Mouse (Mus musculus) gastrocnemius, postnatal 36 days (tissue): ENCODE data around the gene Prrg2. TPM values are rescaled to one million over a fixed set of nuclear protein-coding genes. Genes with fewer than 3 reads are reported as not detected.

Experiments
- DNase-seq, 2 experiments: peaks; one replicate each; pipeline ENCODE4 v3.0.0; 2022
- intact Hi-C: fragments of 180-260 bp; cut with DNase I; formaldehyde crosslinking; loops from one replicate; pipeline ENCODE4 v1.15.1; 2025
- microRNA-seq, 2 experiments: library from miRNA; unstranded; fragments of <30 nt; microRNA quantifications; one replicate each; pipeline ENCODE4 v1.2.0; 2021
- total RNA-seq, 2 experiments: library from RNA; stranded (reverse); gene quantifications; 2 replicates each; pipeline ENCODE4 v1.2.3; 2021

The Prrg2 gene
- total RNA-seq, 2 experiments from 2014 or later, result 8.0 to 8.8 TPM

- peak; percentile 98 to 99 for DNase-seq
- intact Hi-C loops, result no loop called here
Measured at GRCm38 (mm10) chr7:45015957-45016612, 46.4 kb downstream of the Prrg2 start, which contains the start of gene Scaf1. TSS of gene Scaf1 (minus strand) at chr7:45016363.

GRCm38 (mm10) chr7:45015344-45015956 is 47.0 kb downstream of the Prrg2 start:
- intact Hi-C loops, result no loop called here
- DNase-seq, result no peak

GRCm38 (mm10) chr7:45014096-45014451 is 48.4 kb downstream of the Prrg2 start:
- intact Hi-C loops, result loop anchor here (1.0 kb wide), 1 partner anchor 14 kb away; no protein-coding TSS in a partner anchor
- no peak for DNase-seq

GRCm38 (mm10) chr7:45013366-45014095 is 48.9 kb downstream of the Prrg2 start:
- intact Hi-C loops, result loop anchor here (1.0 kb wide), 1 partner anchor 13 kb away; no protein-coding TSS in a partner anchor
- DNase-seq, result no peak

GRCm38 (mm10) chr7:45012824-45013223 is 49.7 kb downstream of the Prrg2 start:
- no peak for DNase-seq
- intact Hi-C loops, result no loop called here

- intact Hi-C loops, result no loop called here
Measured at GRCm38 (mm10) chr7:45012011-45012410, 50.5 kb downstream of the Prrg2 start.

GRCm38 (mm10) chr7:45008411-45008810 is 54.1 kb downstream of the Prrg2 start:
- no peak for DNase-seq
- intact Hi-C loops, result no loop called here

More at GRCm38 (mm10) chr7:45012011-45012410, 50.5 kb downstream of the Prrg2 start:
- no peak for DNase-seq

- intact Hi-C loops, result no loop called here
- no peak for DNase-seq
Measured at GRCm38 (mm10) chr7:45007846-45008245, 54.6 kb downstream of the Prrg2 start.

- DNase-seq, result no peak
- intact Hi-C loops, result no loop called here
Measured at GRCm38 (mm10) chr7:45007141-45007540, 55.3 kb downstream of the Prrg2 start.

GRCm38 (mm10) chr7:45006503-45006902 is 56.0 kb downstream of the Prrg2 start:
- intact Hi-C loops, result no loop called here

GRCm38 (mm10) chr7:45005321-45005992 is 57.0 kb downstream of the Prrg2 start:
- DNase-seq, result no peak
- intact Hi-C loops, result no loop called here

More at GRCm38 (mm10) chr7:45006503-45006902, 56.0 kb downstream of the Prrg2 start:
- no peak for DNase-seq

- intact Hi-C loops, result no loop called here
- no peak for DNase-seq
Measured at GRCm38 (mm10) chr7:45004546-45004945, 57.9 kb downstream of the Prrg2 start.

Small RNA genes within 50 kb of the gene (microRNA-seq; reads per million reads assigned to microRNA genes)
- 0 reads per million in 2 experiments for gene Mir7054

Other genes starting within 250 kb of the Prrg2 start
- 10 to 100 TPM; 19.6 to 20.0 TPM for gene Nup62, start 246.6 kb downstream of the Prrg2 start, total RNA-seq
- 1 to 10 TPM; 1.0 to 6.4 TPM for gene Il4i1, start 246.3 kb downstream of the Prrg2 start, total RNA-seq
- 10 to 100 TPM; 55.2 to 69.3 TPM for gene Atf5, start 246.0 kb downstream of the Prrg2 start, total RNA-seq
- gene Akt1s1, start 213.7 kb downstream of the Prrg2 start, total RNA-seq, result 100 to 1,000 TPM; 111 to 122 TPM
- gene Tbc1d17, start 213.6 kb downstream of the Prrg2 start, total RNA-seq, result 10 to 100 TPM; 42.4 to 53.4 TPM
- 10 to 100 TPM; 14.9 to 18.7 TPM for gene Pnkp, start 205.5 kb downstream of the Prrg2 start, total RNA-seq
- gene Ptov1, start 192.9 kb downstream of the Prrg2 start, total RNA-seq, result 100 to 1,000 TPM; 129 to 153 TPM
- 10 to 100 TPM; 54.0 to 57.5 TPM for gene Med25, start 170.0 kb downstream of the Prrg2 start, total RNA-seq
- 10 to 100 TPM; 17.3 to 18.1 TPM for gene Fuz, start 166.6 kb downstream of the Prrg2 start, total RNA-seq
- gene Ap2a1, start 133.2 kb downstream of the Prrg2 start, total RNA-seq, result 10 to 100 TPM; 55.0 to 56.3 TPM
- not detected for gene Tsks, start 119.5 kb downstream of the Prrg2 start, total RNA-seq
- 1 to 10 TPM; 1.2 to 1.8 TPM for gene Cpt1c, start 87.8 kb downstream of the Prrg2 start, total RNA-seq
- 100 to 1,000 TPM; 105 to 123 TPM for gene Prmt1, start 76.1 kb downstream of the Prrg2 start, total RNA-seq
- gene Irf3, start 65.0 kb downstream of the Prrg2 start, total RNA-seq, result 10 to 100 TPM; 18.3 to 20.3 TPM
- gene Bcl2l12, start 64.0 kb downstream of the Prrg2 start, total RNA-seq, result 1 to 10 TPM; 8.0 to 8.9 TPM
- gene Scaf1, start 46.3 kb downstream of the Prrg2 start, total RNA-seq, result 10 to 100 TPM; 36.9 to 40.2 TPM
- gene Rras, start 44.7 kb downstream of the Prrg2 start, total RNA-seq, result 10 to 100 TPM; 20.6 to 21.8 TPM
- 10 to 100 TPM; 11.3 to 14.1 TPM for gene Prr12, start 9.8 kb downstream of the Prrg2 start, total RNA-seq
- gene Nosip, start 248 bp downstream of the Prrg2 start, total RNA-seq, result 10 to 100 TPM; 29.0 to 30.8 TPM
- 10 to 100 TPM; 17.3 to 20.9 TPM for gene Rcn3, start 29.5 kb upstream of the Prrg2 start, total RNA-seq
- gene Fcgrt, start 41.2 kb upstream of the Prrg2 start, total RNA-seq, result 10 to 100 TPM; 39.2 to 40.0 TPM
- gene Rps11, start 61.8 kb upstream of the Prrg2 start, total RNA-seq, result 100 to 1,000 TPM; 388 to 460 TPM
- gene Rpl13a, start 66.1 kb upstream of the Prrg2 start, total RNA-seq, result 100 to 1,000 TPM; 488 to 598 TPM
- not detected for gene Gm45713, start 73.6 kb upstream of the Prrg2 start, total RNA-seq
- 1 to 10 TPM; 2.8 to 4.0 TPM for gene Flt3l, start 73.8 kb upstream of the Prrg2 start, total RNA-seq
- 10 to 100 TPM; 28.6 to 36.2 TPM for gene Pih1d1, start 91.6 kb upstream of the Prrg2 start, total RNA-seq
- 10 to 100 TPM; 10.6 to 14.3 TPM for gene Aldh16a1, start 91.9 kb upstream of the Prrg2 start, total RNA-seq
- gene Slc17a7, start 101.3 kb upstream of the Prrg2 start, total RNA-seq, result under 1 TPM; 0.76 to 0.79 TPM
- not detected for gene Gfy, start 116.9 kb upstream of the Prrg2 start, total RNA-seq
- gene Pth2, start 118.3 kb upstream of the Prrg2 start, total RNA-seq, result not detected
- gene Ccdc155, start 142.2 kb upstream of the Prrg2 start, total RNA-seq, result not detected
- gene Dkkl1, start 149.5 kb upstream of the Prrg2 start, total RNA-seq, result not detected
- gene Tead2, start 153.1 kb upstream of the Prrg2 start, total RNA-seq, result 1 to 10 TPM; 2.7 to 3.3 TPM
- gene Cd37, start 176.4 kb upstream of the Prrg2 start, total RNA-seq, result 1 to 10 TPM in 1 of 2 experiments, under 1 TPM in 1; 0.79 to 1.5 TPM
- gene Slc6a16, start 178.4 kb upstream of the Prrg2 start, total RNA-seq, result not detected
- not detected for gene Slc6a21, start 214.8 kb upstream of the Prrg2 start, total RNA-seq